Mouse (Mus musculus) cortical plate, adult 2 months (tissue): ENCODE results near the gene Aif1l. TPM values are rescaled to one million over a fixed set of nuclear protein-coding genes. Genes with fewer than 3 reads are reported as not detected.

Source experiments
- H3K27ac ChIP-seq: fragments of 200-500 bp; 2 replicates; pipeline ENCODE4 v1.5.1; 2012; ENCODE audit warnings: low read length, control low read depth, inconsistent platforms; ENCODE audit not compliant: insufficient read depth
- H3K4me1 ChIP-seq: fragments of 200-500 bp; 2 replicates; pipeline ENCODE4 v1.6.1; 2011; ENCODE audit warnings: low read length; ENCODE audit not compliant: control insufficient read depth, insufficient read depth
- H3K4me3 ChIP-seq: fragments of 200-500 bp; 2 replicates; pipeline ENCODE4 v1.5.1; 2011; ENCODE audit warnings: mild to moderate bottlenecking, low read length, control low read depth; ENCODE audit not compliant: insufficient read depth
- CTCF ChIP-seq: fragments of 200-500 bp; IDR thresholded peaks from 2 replicates; pipeline ENCODE4 v1.5.1; 2011; ENCODE audit warnings: mild to moderate bottlenecking, control low read depth, low read length; ENCODE audit not compliant: insufficient read depth; ENCODE audit errors: extremely low read depth
- POLR2A ChIP-seq: fragments of 200-500 bp; IDR thresholded peaks from 2 replicates; pipeline ENCODE4 v1.6.1; 2011; ENCODE audit warnings: mild to moderate bottlenecking, low read length, control low read depth; ENCODE audit not compliant: insufficient read depth; ENCODE audit errors: extremely low read depth
- polyA plus RNA-seq: library from polyadenylated mRNA; depleted of rRNA; stranded (reverse); fragments of >200 nt; gene quantifications from 2 replicates; pipeline ENCODE4 v1.2.3, GENCODE M21; 2012

The Aif1l gene
- polyA plus RNA-seq, 1 experiment = 10.1 TPM

- H3K27ac ChIP-seq = no peak overlapping the region
- TF ChIP-seq CTCF (no peak), POLR2A (no peak)
- H3K4me3 ChIP-seq = no peak overlapping the region
- no peaks in the 10 kb centered on the region for H3K4me1 ChIP-seq
Observed at GRCm38 (mm10) chr2:31948392-31948791, 1.5 kb upstream of the Aif1l start.

DNA sequence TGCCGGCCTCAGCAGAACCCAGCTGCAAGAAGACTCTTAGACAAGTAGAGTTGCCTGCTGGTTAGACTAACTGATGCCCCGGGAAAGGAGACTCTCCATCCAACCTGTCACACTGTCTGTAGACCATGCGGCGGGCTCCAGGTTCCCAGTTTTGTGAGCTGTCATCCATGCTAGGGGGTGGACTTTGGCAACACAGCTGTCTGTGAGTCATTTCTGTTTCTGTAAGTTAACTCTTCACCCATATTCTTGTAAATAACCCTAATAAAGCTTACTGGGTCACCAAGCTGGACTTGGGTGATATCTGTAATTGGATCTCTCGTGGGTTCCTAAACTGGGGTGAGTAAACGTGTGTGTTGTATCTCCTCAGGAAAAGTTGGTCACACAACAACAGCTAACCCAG is 1.1 kb upstream of the Aif1l start:
- TF ChIP-seq CTCF = no peak
- no peak for TF ChIP-seq POLR2A
- Histone ChIP-seq H3K4me1 (no peaks in the 10 kb centered on the region), H3K27ac (no peak overlapping the region), H3K4me3 (no peak overlapping the region)

- TF ChIP-seq POLR2A (no peak), CTCF (no peak)
- Histone ChIP-seq H3K27ac (no peak overlapping the region), H3K4me3 (peak overlapping the region; percentile 35; the same call in 1 of the 2 replicates), H3K4me1 (no peaks in the 10 kb centered on the region)
Observed at GRCm38 (mm10) chr2:31950966-31951365, 1.0 kb downstream of the Aif1l start.

- H3K4me1 ChIP-seq = no peaks in the 10 kb centered on the region
- no peak overlapping the region for H3K27ac ChIP-seq
- H3K4me3 ChIP-seq = no peak overlapping the region
- TF ChIP-seq CTCF = no peak
- TF ChIP-seq POLR2A = no peak
Observed at GRCm38 (mm10) chr2:31952236-31952635, 2.3 kb downstream of the Aif1l start.

DNA sequence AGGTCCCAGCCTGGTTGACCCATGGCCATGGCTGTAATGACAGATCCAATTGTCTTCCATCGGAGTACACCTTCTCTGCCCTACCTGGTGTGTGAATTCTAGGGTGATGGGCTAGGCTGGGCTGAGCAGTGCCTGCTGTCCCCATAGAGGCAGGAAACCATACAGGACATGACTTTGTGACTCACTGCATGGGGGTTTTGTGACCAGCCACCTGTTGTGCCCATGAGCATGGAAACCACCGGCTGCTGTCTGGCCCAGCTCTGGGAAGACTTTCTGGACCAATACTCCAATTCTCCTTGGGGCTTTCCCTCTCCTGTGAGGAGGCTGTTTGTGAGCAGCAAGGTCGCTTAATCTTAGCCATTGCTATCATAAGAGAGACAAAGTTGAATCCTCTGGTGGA is 2.8 kb downstream of the Aif1l start:
- no peaks in the 10 kb centered on the region for H3K4me1 ChIP-seq
- no peak for TF ChIP-seq POLR2A
- TF ChIP-seq CTCF = no peak

DNA sequence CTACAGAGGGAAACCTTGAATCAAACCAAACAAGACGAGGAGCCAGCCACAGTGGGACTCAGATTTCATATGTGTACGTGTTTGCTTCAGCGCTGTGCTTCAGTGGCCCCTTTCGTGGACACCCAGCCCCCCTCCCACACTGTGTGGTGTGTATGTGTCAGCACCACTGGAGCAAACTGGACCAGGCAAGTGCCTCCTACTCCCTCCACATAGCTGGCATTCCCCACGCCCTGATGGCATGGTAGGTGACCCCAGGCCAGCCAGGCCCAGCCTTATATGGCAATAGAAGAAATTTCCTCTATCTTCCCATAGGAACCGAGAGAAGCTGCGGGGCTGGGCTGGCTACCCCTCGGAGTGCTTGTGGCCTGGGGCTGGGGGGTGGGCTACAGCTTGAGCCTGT is 3.7 kb downstream of the Aif1l start:
- TF ChIP-seq POLR2A (no peak), CTCF (no peak)

More for the DNA sequence above, 2.8 kb downstream of the Aif1l start:
- Histone ChIP-seq H3K27ac (no peak overlapping the region), H3K4me3 (no peak overlapping the region)

GRCm38 (mm10) chr2:31954779-31955181 is 4.8 kb downstream of the Aif1l start:
- H3K4me3 ChIP-seq = no peak overlapping the region
- H3K4me1 ChIP-seq = no peaks in the 10 kb centered on the region
- TF ChIP-seq CTCF (no peak), POLR2A (no peak)
- H3K27ac ChIP-seq = no peak overlapping the region

More for the DNA sequence above, 3.7 kb downstream of the Aif1l start:
- Histone ChIP-seq H3K27ac (no peak overlapping the region), H3K4me3 (no peak overlapping the region), H3K4me1 (no peaks in the 10 kb centered on the region)

DNA sequence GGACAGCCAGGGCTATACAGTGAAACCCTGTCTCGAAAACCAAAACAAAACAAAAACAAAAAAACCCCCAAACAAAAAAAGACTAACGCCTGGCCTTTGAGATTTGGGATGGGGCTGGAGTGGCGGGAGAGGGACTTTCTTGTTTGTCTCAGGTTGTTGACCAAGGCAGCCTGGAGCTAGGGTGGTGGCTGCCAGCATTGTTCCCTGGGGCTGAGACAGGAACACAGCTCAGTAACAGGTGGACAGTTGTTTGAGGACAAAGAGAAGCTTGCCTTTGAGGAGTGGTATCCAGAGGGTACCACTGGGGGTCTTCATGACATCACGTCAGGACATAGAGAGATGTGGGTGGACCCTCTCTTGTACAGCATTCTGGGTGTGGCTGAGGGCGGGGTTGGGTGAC is 5.7 kb downstream of the Aif1l start:
- no peak overlapping the region for H3K4me3 ChIP-seq
- H3K4me1 ChIP-seq = no peaks in the 10 kb centered on the region
- no peak overlapping the region for H3K27ac ChIP-seq
- TF ChIP-seq CTCF = no peak
- TF ChIP-seq POLR2A = no peak

DNA sequence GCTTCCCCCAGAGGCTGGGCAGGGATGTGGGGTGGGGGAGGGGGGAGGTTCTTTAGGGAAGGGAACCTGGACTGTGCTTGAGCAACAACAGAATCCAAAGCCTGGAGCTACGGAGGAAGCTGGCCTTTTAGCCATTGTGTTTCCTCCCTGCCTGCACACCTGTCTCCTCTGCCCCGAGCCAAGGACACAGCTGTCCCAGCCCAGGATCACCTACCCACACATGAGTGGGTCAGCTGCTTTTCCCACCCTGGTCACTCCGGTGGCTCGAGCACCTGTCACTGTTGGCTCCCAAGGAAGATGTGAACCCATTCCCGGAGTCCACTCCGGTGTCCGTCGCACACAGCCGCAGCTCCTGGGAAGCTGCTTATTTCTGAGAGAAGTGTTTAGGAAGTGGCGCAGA is 7.3 kb downstream of the Aif1l start:
- no peak overlapping the region for H3K27ac ChIP-seq
- no peaks in the 10 kb centered on the region; the same call in 1 of the 2 replicates for H3K4me1 ChIP-seq
- H3K4me3 ChIP-seq = no peak overlapping the region
- TF ChIP-seq POLR2A (no peak), CTCF (no peak)

DNA sequence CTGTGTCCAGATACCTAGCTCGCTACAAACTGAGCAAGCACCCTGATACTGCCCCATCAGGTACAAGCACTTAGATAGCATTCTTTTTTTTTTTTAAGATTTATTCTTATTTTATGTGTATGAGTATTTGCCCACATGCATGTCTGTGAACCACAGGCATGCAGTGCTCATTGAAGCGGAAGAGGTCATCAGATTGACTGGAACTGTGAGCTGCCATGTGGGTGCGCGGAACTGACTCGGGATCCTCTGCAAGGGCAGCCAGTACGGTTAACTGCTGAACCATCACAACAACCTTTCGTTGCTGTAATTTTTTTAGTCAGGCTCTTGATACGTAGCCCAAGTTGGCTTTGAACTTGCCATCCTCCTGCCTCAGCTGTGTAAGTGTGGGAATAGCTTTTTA is 11.0 kb downstream of the Aif1l start:
- TF ChIP-seq CTCF = no peak
- TF ChIP-seq POLR2A = no peak
- no peak overlapping the region for H3K27ac ChIP-seq
- no peak overlapping the region for H3K4me3 ChIP-seq
- H3K4me1 ChIP-seq = no peaks in the 10 kb centered on the region; the same call in 1 of the 2 replicates

DNA sequence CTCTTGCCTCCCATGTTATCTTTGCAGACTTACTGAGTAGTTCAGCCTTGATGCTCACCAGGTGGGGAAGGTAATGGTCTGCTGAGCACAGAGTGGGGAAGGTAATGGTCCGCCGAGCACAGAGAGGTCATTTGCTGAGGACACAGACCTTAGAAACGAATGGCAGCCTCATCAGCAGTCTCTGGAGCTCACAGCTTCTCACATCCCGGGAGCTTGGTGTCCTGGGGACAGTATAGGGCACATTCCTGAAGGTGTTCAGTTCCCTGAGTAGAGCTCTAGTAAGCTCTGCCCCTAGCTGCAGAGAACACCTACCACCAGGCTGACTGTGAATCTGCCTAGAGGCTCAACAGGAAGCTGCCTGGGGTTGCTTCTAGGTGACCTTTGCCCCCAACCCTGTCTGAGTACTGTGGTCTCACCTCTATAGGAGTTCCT is 11.9 kb downstream of the Aif1l start:
- Histone ChIP-seq H3K27ac (peak overlapping the region; percentile 91; the same call in 1 of the 2 replicates), H3K4me1 (no peaks in the 10 kb centered on the region; the same call in 1 of the 2 replicates), H3K4me3 (no peak overlapping the region)
- no peak for TF ChIP-seq POLR2A
- TF ChIP-seq CTCF = no peak
